In the genomic region with DNA sequence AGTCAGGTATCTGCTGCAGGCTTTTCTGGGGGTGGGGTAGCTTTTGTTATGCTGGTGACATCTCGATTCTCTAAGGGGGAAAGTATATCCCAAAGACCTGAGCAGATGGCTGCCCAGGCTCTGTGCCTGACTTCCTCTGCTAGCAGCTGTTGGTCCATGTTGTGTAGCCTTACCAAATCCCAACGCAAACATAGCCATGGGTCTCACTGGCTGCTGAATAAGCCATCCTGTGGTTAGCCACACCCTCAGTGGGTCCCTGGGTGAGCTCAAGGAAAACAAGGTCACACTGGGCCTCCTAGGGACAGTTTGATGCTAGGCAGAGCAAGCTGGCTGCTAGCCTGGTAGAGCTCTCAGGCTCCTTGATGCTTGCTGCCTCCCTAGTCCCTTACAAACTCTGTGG, we compare ENCODE assay signal across 10 mouse cellular contexts. TPM values are rescaled to one million over a fixed set of nuclear protein-coding genes. Genes with fewer than 3 reads are reported as not detected.
DNase-seq lines count a peak whose midpoint lies in the region; ATAC-seq lines count a peak whose summit lies in the region.
"Had no signal": no experiment of that assay in that cellular context is flagged by ENCODE, and none has a peak within 500 bp of the region (broad histone marks: within the 10 kb centered on the region; RNA-seq: fewer than 3 reads in every experiment).

No protein-coding gene starts in this region.

- WGBS in neural tube, embryonic 11.5 days, result 38% methylated on average over 2 of the region's 2 CpGs
- 21% methylated on average over 2 of the region's 2 CpGs for WGBS in forebrain, embryonic 15.5 days
- 47% methylated on average over 2 of the region's 2 CpGs for WGBS in midbrain, embryonic 10.5 days

- no peak for ATAC-seq in neural tube, embryonic 11.5 days (ENCODE audit: insufficient read depth, low FRiP score, low TSS enrichment)
- no peak for ATAC-seq in forebrain, embryonic 15.5 days (replicated peaks)

- no peaks in the 10 kb centered on the region for H3K36me3 ChIP-seq in neural tube, embryonic 11.5 days (ENCODE audit: control insufficient read depth, insufficient read depth, low read length)
- no peaks in the 10 kb centered on the region for H3K36me3 ChIP-seq in forebrain, embryonic 15.5 days
- no peaks in the 10 kb centered on the region; the same call in 1 of the 2 replicates for H3K36me3 ChIP-seq in midbrain, embryonic 10.5 days
- H3K36me3 ChIP-seq: limb, embryonic 12.5 days had no signal

- H3K9ac ChIP-seq in neural tube, embryonic 11.5 days (ENCODE audit: low read length), result no peak overlapping the region
- H3K9ac ChIP-seq in forebrain, embryonic 15.5 days (replicated peaks), result peak overlapping the region; percentile 35
- H3K9ac ChIP-seq: limb, embryonic 12.5 days had no signal

- H3K4me3 ChIP-seq in neural tube, embryonic 11.5 days (ENCODE audit: low read depth, low read length), result no peak overlapping the region
- H3K4me3 ChIP-seq in forebrain, embryonic 15.5 days, result no peak overlapping the region
- H3K4me3 ChIP-seq in midbrain, embryonic 10.5 days, result 0 out of 2 replicates have a peak overlapping the region, but pooled peaks have one; percentile 11
- H3K4me3 ChIP-seq: limb, embryonic 12.5 days had no signal

- H3K4me2 ChIP-seq in neural tube, embryonic 11.5 days (ENCODE audit: low read depth), result no peak overlapping the region
- H3K4me2 ChIP-seq in forebrain, embryonic 15.5 days (replicated peaks), result no peak overlapping the region
- H3K4me2 ChIP-seq: limb, embryonic 12.5 days had no signal

- no peaks in the 10 kb centered on the region for H3K27me3 ChIP-seq in neural tube, embryonic 11.5 days (ENCODE audit: control insufficient read depth, insufficient read depth, low read length)
- H3K27me3 ChIP-seq in forebrain, embryonic 15.5 days, result no peaks in the 10 kb centered on the region
- peaks cover 23% of the 10 kb centered on the region for H3K27me3 ChIP-seq in midbrain, embryonic 10.5 days (ENCODE audit: low read depth, poor library complexity, severe bottlenecking)

- H3K27ac ChIP-seq in neural tube, embryonic 11.5 days (ENCODE audit: low read depth, low read length), result peak overlapping the region; percentile 78
- peak overlapping the region; percentile 94 for H3K27ac ChIP-seq in forebrain, embryonic 15.5 days (replicated peaks)
- peak overlapping the region; percentile 82 for H3K27ac ChIP-seq in midbrain, embryonic 10.5 days (replicated peaks)
- H3K27ac ChIP-seq: limb, embryonic 12.5 days had no signal

- H3K9me3 ChIP-seq in neural tube, embryonic 11.5 days (ENCODE audit: control insufficient read depth, low read length), result no peaks in the 10 kb centered on the region
- H3K9me3 ChIP-seq in forebrain, embryonic 15.5 days, result no peaks in the 10 kb centered on the region
- no peaks in the 10 kb centered on the region for H3K9me3 ChIP-seq in midbrain, embryonic 10.5 days (replicated peaks)
- H3K9me3 ChIP-seq: limb, embryonic 12.5 days had no signal

- DNase-seq in neural tube, embryonic 11.5 days (ENCODE audit: low spot score), result no peak
- no peak for DNase-seq in neural tube, embryonic 10.5 days (ENCODE audit: extremely low spot score, low spot score)
- no peak for DNase-seq in midbrain, embryonic 10.5 days (ENCODE audit: low spot score)
- DNase-seq in skeletal muscle tissue, adult 2 months (ENCODE audit: low read depth, low spot score), result peak; percentile 9
- no peak for DNase-seq in urinary bladder, postnatal 4 days (ENCODE audit: low spot score in 2 of 2)
- DNase-seq in thymus, postnatal 10 days (ENCODE audit: low spot score in 2 of 2), result no peak
- DNase-seq in yolk sac, embryonic 10.5 days (ENCODE audit: low spot score), result no peak
- DNase-seq: adrenal gland, adult 2 months had no signal

- peaks cover 81% of the 10 kb centered on the region for H3K4me1 ChIP-seq in neural tube, embryonic 11.5 days (ENCODE audit: control insufficient read depth, insufficient read depth, low read length)
- H3K4me1 ChIP-seq in forebrain, embryonic 15.5 days, result peaks cover 99% of the 10 kb centered on the region
- H3K4me1 ChIP-seq in midbrain, embryonic 10.5 days, result peaks cover 98% of the 10 kb centered on the region

RNA-seq across cellular contexts. Expression of a gene that starts 27.6 kb away (rescaled TPM):
- polyA plus RNA-seq in neural tube, embryonic 11.5 days (2014; fragmentation: Nextera tagmentation; extraction: Ambion mirVana), result 25.6 and 27.6 TPM in 2 replicates
- polyA plus RNA-seq in forebrain, embryonic 15.5 days (2015; fragmentation: Nextera tagmentation; extraction: Ambion mirVana), result 86.3 and 93.7 TPM in 2 replicates
- polyA plus RNA-seq in midbrain, embryonic 10.5 days (2016; fragmentation: Nextera tagmentation; extraction: Ambion mirVana), result 10.4 and 15.0 TPM in 2 replicates

RNA-seq across cellular contexts. Expression of a gene that starts 49.9 kb away (rescaled TPM):
- polyA plus RNA-seq in neural tube, embryonic 11.5 days (2014; fragmentation: Nextera tagmentation; extraction: Ambion mirVana), result 195 and 208 TPM in 2 replicates
- 141 and 152 TPM in 2 replicates for polyA plus RNA-seq in forebrain, embryonic 15.5 days (2015; fragmentation: Nextera tagmentation; extraction: Ambion mirVana)
- 219 and 263 TPM in 2 replicates for polyA plus RNA-seq in midbrain, embryonic 10.5 days (2016; fragmentation: Nextera tagmentation; extraction: Ambion mirVana)

RNA-seq across cellular contexts. Expression of a gene that starts 59.9 kb away (rescaled TPM):
- polyA plus RNA-seq in neural tube, embryonic 11.5 days (2014; fragmentation: Nextera tagmentation; extraction: Ambion mirVana), result 109 and 128 TPM in 2 replicates
- polyA plus RNA-seq in forebrain, embryonic 15.5 days (2015; fragmentation: Nextera tagmentation; extraction: Ambion mirVana), result 113 and 114 TPM in 2 replicates
- polyA plus RNA-seq in midbrain, embryonic 10.5 days (2016; fragmentation: Nextera tagmentation; extraction: Ambion mirVana), result 113 TPM in 2 replicates
